Mouse (Mus musculus) T-helper 17 cell (primary cell): ENCODE measurements at regions not wholly inside any gene's neighbourhood (a gene's known extent, or its start where the extent isn't known, plus 50 kb on each side); places are given as distances from the start of the nearest gene placed in this dataset.

Experiments
- in situ Hi-C, 2 experiments: fragments of 300-600 bp; cut with MboI, MseI; formaldehyde crosslinking; loops; 1 replicate in 1 of 2; 2 replicates in 1 of 2; pipeline ENCODE4 v1.15.1; 2025; ENCODE audit warnings: high pct_unique_total_duplicates in 2 of 2

- in situ Hi-C loops = loop anchor here in 1 of 2 experiments (10.0 kb wide), 1 partner anchor 1030 kb away; no protein-coding TSS in a partner anchor
These were observed 151.6 kb upstream of the Rbms1 start for GRCm38 (mm10) chr2:61114620-61115019.

GRCm38 (mm10) chr2:61113916-61114315 is 150.9 kb upstream of the Rbms1 start:
- in situ Hi-C loops = loop anchor here in 1 of 2 experiments (10.0 kb wide), 1 partner anchor 1031 kb away; no protein-coding TSS in a partner anchor

- in situ Hi-C loops = loop anchor here in 1 of 2 experiments (10.0 kb wide), 1 partner anchor 1034 kb away; no protein-coding TSS in a partner anchor
These were observed 147.6 kb upstream of the Rbms1 start for GRCm38 (mm10) chr2:61110591-61110990.

- in situ Hi-C loops = no loop called here
These were observed 146.6 kb upstream of the Rbms1 start for GRCm38 (mm10) chr2:61109564-61109963.

GRCm38 (mm10) chr2:61105169-61105568 is 142.2 kb upstream of the Rbms1 start:
- in situ Hi-C loops = no loop called here

- in situ Hi-C loops = no loop called here
These were observed 137.9 kb upstream of the Rbms1 start for GRCm38 (mm10) chr2:61100854-61101253.

- in situ Hi-C loops = no loop called here
These were observed 125.5 kb upstream of the Rbms1 start for GRCm38 (mm10) chr2:61088501-61088900.

GRCm38 (mm10) chr2:61084835-61085234 is 121.8 kb upstream of the Rbms1 start:
- in situ Hi-C loops = no loop called here

- in situ Hi-C loops = no loop called here
These were observed 120.1 kb upstream of the Rbms1 start for GRCm38 (mm10) chr2:61083100-61083499.

GRCm38 (mm10) chr2:61082640-61083039 is 119.6 kb upstream of the Rbms1 start:
- in situ Hi-C loops = no loop called here

GRCm38 (mm10) chr2:61080006-61080405 is 117.0 kb upstream of the Rbms1 start:
- in situ Hi-C loops = no loop called here

GRCm38 (mm10) chr2:61071025-61071424 is 108.0 kb upstream of the Rbms1 start:
- in situ Hi-C loops = no loop called here

GRCm38 (mm10) chr2:61067877-61068276 is 104.9 kb upstream of the Rbms1 start:
- in situ Hi-C loops = no loop called here

GRCm38 (mm10) chr2:61062125-61062524 is 99.1 kb upstream of the Rbms1 start:
- in situ Hi-C loops = loop anchor here in 1 of 2 experiments (5.0 kb wide), 1 partner anchor 105 kb away; no protein-coding TSS in a partner anchor

GRCm38 (mm10) chr2:61060906-61061305 is 97.9 kb upstream of the Rbms1 start:
- in situ Hi-C loops = loop anchor here in 1 of 2 experiments (5.0 kb wide), 1 partner anchor 104 kb away; no protein-coding TSS in a partner anchor

- in situ Hi-C loops = no loop called here
These were observed 95.7 kb upstream of the Rbms1 start for GRCm38 (mm10) chr2:61058545-61059235.

- in situ Hi-C loops = no loop called here
These were observed 89.3 kb upstream of the Rbms1 start for GRCm38 (mm10) chr2:61052296-61052695.

- in situ Hi-C loops = no loop called here
These were observed 88.8 kb upstream of the Rbms1 start for GRCm38 (mm10) chr2:61051808-61052207.

GRCm38 (mm10) chr2:61046111-61046767 is 83.2 kb upstream of the Rbms1 start:
- in situ Hi-C loops = no loop called here

GRCm38 (mm10) chr2:61045467-61045866 is 82.5 kb upstream of the Rbms1 start:
- in situ Hi-C loops = no loop called here

- in situ Hi-C loops = no loop called here
These were observed 69.9 kb upstream of the Rbms1 start for GRCm38 (mm10) chr2:61032920-61033319.

GRCm38 (mm10) chr2:61029706-61030105 is 66.7 kb upstream of the Rbms1 start:
- in situ Hi-C loops = no loop called here

- in situ Hi-C loops = no loop called here
These were observed 65.6 kb upstream of the Rbms1 start for GRCm38 (mm10) chr2:61028578-61028977.
